Mouse (Mus musculus): ENCODE measurements around the gene Mgst1.

Gene Mgst1

GRCm38 (mm10) chr6:138139930-138140329 lies at the start of gene Mgst1:
Mgst1 (plus strand) TSS chr6:138140316.
- peak; percentile 10 for DNase-seq (ENCODE audit: low read depth)

DNA sequence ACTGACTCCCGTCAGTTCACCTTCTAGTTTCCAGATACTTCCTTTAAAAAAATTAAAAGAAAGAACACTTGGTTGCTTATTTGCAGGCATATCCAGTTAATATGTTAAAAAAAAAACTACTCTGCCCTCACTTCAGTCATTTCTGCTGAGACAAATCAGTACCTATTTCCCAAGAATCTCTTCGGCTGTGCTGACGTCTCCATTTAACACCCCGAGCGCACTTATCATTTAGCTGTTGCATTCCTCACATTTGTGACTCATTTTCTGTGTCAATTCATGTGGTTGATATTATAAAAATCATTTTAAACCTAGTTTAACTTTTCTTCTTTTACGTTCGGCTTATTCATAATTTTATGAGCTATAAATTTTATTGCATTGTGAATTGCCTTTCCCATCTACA lies 47.7 kb upstream of the Mgst1 start:
- no peak for DNase-seq (ENCODE audit: low read depth)

DNA sequence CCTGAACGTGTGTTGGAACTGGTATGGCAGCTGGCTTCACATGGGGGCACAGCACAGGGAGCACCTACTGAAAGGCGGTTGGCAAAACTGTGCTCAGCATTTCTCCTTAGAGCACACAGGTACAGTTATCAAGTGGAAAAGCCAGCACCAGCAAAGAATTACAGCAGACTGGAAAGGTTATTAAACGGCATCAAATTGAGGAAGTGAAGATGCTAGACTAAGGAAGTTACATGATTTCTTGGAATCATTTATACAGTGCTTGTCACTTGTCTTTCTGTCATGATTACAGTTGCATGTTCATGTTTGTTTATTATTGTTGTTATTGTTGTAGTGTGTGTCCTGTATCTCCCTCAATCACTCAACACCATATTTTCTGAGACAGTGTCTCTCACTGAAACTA lies 45.1 kb upstream of the Mgst1 start:
- DNase-seq (ENCODE audit: low read depth): no peak

DNA sequence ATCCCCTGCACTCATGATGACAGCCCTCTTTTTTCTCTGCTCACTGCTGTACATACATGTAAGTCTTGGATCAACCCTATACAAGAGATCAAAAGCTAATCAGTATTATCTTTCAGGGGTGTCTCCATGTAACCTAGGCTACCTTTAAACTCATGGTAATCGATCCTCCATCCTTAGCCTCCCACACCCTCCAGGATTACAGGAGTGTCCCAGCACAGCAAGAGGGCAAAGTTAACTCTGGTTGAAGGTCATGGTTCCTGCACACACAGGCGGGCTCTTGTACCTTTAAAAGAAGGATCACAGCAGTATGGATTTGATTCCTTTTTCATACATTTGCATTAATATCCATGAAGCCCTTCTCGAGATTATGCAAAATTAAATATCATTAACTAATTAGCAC lies 40.5 kb upstream of the Mgst1 start:
- DNase-seq (ENCODE audit: low read depth): no peak

GRCm38 (mm10) chr6:138101843-138102242 lies 38.3 kb upstream of the Mgst1 start:
- no peak for DNase-seq (ENCODE audit: low read depth)

GRCm38 (mm10) chr6:138102940-138103339 lies 37.2 kb upstream of the Mgst1 start:
- DNase-seq (ENCODE audit: low read depth): no peak

- no peak for DNase-seq (ENCODE audit: low read depth)
These were observed 35.6 kb upstream of the Mgst1 start for GRCm38 (mm10) chr6:138104559-138104958.

DNA sequence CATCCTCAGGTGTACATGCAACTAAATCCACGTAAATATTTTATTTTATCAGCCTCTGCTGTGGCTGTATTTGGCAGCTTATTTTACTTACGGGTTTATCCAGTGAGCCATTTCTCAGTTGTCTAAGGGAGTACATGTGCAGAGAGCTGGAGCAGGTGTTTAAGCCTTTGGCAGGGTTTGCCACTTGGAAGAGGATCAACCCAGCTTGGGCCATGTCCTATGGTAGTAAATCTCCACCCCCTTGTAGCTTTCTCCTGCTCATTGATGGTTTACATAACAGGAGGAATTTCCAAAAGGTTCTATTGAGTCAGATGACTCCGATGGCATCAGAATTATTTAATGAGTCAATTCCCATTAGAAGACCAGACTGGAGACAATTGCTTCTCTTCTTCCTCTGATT lies 22.6 kb upstream of the Mgst1 start:
- DNase-seq (ENCODE audit: low read depth): no peak

DNA sequence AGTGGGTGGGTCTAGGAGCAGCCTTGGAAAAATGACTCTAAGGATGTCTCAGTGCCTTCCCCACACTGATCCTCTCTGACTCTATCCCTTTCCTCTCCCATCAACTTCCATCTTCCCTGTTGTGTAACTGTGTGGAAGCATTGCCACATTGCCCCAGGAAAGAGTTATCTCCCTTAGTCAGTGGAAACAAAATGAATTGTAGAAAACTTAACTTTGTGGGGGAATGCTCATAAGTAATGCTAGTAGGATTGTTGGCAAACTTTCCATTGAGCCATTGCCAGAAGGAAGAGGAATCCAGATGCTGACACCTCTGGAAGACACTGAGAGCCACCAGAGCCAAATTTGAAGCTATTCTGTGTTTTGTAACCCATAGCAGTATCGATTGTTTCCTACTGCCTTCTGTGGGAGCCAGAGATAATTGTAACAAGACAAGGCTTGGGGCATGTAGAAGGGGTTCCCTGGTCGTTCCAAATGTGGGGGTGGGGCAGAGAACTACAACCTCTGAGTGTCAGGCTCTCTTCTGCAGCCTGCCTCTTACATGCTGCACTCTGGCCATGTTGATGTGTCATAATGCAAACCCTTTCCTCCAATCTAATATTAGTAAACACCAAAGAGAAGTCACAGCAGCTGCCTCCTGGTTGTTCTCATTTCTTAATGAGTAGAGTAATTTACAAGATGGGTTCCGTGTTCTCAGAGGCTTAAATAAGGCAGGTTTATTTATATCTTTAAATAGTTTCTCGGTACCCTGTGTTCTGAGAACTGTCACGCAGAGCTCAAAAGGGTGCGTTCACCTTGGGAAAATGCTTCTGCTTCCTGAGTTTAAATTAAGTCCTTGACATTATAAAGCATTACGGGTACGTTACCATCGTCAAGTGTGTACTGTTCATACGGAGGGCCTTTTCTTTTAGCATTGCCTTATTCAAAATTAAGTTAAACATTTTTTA lies 11.5 kb upstream of the Mgst1 start:
- DNase-seq (ENCODE audit: low read depth): no peak

- no peak for DNase-seq (ENCODE audit: low read depth)
These were observed 9.6 kb upstream of the Mgst1 start for GRCm38 (mm10) chr6:138130541-138130940.

DNA sequence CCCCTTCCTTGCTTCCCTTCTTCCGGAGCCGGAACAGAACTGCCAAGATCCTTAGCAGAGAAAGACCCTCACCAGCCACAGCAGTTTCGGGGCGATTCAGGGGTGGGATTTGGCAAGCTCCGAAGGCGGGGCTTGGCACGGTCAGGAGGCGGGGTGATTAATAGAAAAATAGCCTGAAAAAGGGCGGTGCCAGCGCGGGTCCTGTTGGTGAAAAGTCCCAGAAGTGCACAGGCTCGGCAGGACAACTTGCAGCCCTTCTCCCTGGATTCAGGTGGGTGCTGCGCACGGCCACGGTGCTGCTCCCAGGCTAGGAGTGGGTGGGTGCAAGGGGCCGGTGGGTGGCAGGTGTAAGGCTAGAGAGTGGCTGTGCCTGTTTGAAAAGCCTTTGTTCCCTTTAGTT lies 220 bp downstream of the Mgst1 start:
- DNase-seq (ENCODE audit: low read depth): no peak

DNA sequence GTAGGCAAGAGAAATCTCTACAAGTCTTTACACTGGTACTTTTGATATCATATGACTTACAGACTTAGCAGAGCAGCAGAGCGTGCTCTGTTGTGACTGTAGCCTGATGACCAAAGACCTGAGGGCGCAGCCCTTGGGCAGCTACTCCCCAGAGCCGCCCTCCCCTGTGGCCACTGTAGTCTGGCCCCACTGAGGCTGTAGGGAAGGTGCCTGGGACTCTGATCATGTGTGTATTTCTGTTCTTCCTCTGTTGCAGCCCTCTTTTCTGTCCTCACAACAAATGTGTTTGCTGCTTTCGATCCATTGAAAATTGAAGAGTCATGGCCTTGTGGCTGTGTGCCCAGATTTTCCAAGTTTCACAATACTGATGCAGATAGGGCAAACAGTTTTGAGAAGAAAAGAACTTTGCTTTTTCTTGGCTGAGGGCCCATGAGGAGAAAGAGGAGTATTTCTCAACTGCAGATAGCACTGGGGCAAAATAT lies 1.0 kb downstream of the Mgst1 start:
- peak; percentile 20 for DNase-seq (ENCODE audit: low read depth)

DNA sequence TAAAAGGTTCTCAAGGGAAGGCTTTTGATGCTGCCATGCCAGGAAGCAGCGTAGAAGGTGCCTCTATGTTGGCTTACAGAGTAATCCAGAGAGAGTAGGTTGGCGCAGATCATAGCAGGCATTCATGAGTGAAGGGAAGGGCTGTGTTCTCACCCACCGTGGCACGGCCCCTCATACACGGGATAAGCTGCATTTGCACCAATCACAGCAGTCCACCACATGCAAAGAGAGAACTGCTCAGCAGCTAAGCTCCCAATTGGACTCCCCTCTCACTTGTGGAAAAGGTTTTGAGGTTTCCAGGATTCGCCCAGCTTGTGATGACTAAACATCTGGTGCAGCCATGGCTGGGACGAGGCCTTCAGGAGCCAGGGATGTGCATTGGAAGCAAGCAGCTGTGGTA lies 2.5 kb downstream of the Mgst1 start:
- no peak for DNase-seq (ENCODE audit: low read depth)

DNA sequence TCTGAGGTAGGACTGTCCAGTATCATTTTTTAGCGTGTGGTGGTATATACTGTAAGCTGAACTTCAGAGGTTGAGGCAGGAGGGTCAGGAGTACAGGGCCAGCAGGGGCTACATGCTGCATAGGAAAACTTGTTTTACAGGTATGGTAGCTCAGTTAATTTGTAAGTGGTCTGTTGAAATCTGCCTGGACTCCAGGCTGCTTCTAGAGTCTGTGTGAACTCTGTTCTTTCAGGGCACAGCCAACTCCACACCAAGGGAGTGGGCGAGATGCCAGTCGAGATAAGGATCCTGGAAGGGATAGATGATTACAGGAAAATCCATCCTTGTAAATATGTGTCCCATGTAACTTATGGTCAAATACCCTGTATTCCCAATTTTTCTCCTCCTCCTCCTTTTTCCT lies 3.3 kb downstream of the Mgst1 start:
- no peak for DNase-seq (ENCODE audit: low read depth)

DNA sequence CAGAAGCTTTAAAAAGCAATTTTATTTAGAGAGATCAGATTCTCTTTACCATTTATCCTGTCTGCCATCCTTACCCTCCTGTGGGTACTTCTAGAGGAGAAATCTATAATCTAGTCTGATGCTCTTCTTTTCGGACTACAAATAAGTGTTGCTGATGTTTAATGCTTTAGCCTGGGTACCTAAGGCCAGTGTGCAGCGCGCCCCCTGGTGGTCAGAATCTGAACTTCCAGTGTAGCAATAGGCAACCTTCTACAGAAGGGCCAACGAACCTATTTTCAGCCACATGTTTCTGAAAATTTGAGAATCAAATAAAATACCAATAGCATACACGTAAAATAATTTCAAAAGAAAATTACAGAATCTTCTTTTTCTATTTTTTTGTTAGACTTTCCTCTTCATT lies 13.0 kb downstream of the Mgst1 start:
- peak; percentile 42 for DNase-seq (ENCODE audit: low read depth)

- peak; percentile 29 for DNase-seq (ENCODE audit: low read depth)
These were observed 23.8 kb downstream of the Mgst1 start for GRCm38 (mm10) chr6:138163920-138164319.

DNA sequence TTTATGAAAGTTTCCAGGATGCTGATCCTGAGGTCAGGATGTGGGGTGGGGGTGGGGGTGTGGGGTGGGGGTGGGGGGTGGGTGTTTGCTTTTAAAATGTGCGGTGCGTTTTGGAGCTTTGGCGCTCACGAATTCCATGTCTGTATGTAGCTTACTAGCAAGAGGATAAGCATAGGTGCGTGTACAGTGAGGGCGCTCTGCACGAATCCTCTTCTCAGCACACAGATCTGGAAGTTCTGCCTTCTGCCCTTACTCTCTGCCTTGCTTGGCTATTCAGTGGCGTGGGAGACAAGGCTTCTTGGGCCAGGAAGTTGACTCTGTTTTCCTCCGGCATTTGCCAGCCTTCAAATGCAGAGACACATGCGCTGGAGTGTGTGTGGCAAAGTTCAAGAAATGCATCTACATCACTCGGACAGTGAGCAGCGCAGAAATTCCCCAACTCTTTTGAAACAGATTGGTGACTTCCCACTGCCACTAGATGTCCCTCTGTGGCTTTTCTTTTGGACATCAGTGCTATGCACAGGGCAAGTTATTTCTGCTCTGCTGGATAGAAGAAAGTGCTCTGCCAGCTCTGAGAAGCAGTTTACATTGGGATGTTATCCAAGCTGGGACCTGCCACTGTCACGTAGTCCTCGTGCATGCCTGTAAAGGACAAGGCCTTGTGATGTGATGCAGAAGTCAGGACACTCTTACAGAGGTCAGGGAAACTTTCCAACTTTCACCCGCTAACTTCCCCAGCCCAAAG lies 31.5 kb downstream of the Mgst1 start:
- no peak for DNase-seq (ENCODE audit: low read depth)

All from 416B (cell line).